Mouse (Mus musculus) embryonic facial prominence, embryonic 11.5 days (tissue): Measurements from ENCODE around the gene Cdcp1. TPM values are rescaled to one million over a fixed set of nuclear protein-coding genes. Genes with fewer than 3 reads are reported as not detected.
A peak's percentile ranks its signal among the peaks of the same experiment; 100 is the strongest.

Experiments
- ATAC-seq: fragments of 200-750 bp; cut with Nextera tagmentation; replicated peaks from 2 replicates; pipeline ENCODE4 v1.8.0; 2017; ENCODE audit warnings: low read depth; ENCODE audit not compliant: insufficient number of reproducible peaks, low FRiP score, low TSS enrichment
- DNase-seq: peaks from one replicate; pipeline ENCODE4 v3.0.0-alpha.2; 2015; ENCODE audit warnings: low spot score
- H3K27ac ChIP-seq: fragments of 300-500 bp; sonication (generic); replicated peaks from 2 replicates; pipeline ENCODE4 v1.5.1; 2014; ENCODE audit warnings: mild to moderate bottlenecking, low read depth, low read length, control low read depth
- H3K27me3 ChIP-seq: fragments of 300-500 bp; sonication (generic); 2 replicates; pipeline ENCODE4 v1.6.1; 2014; ENCODE audit warnings: mild to moderate bottlenecking, low read length, moderate library complexity, mixed read lengths; ENCODE audit not compliant: control insufficient read depth, insufficient read depth
- H3K36me3 ChIP-seq: fragments of 300-500 bp; sonication (generic); replicated peaks from 2 replicates; pipeline ENCODE4 v1.6.1; 2014; ENCODE audit warnings: low read depth, mild to moderate bottlenecking, low read length, moderate library complexity, mixed read lengths; ENCODE audit not compliant: control insufficient read depth, insufficient read depth
- H3K4me1 ChIP-seq: fragments of 300-500 bp; sonication (generic); 2 replicates; pipeline ENCODE4 v1.6.1; 2014; ENCODE audit warnings: low read length, mixed read lengths; ENCODE audit not compliant: control insufficient read depth, insufficient read depth
- H3K4me2 ChIP-seq: fragments of 300-500 bp; sonication (generic); 2 replicates; pipeline ENCODE4 v1.6.1; 2014; ENCODE audit warnings: low read depth, mild to moderate bottlenecking, control low read depth, low read length, moderate library complexity
- H3K4me3 ChIP-seq: fragments of 300-500 bp; sonication (generic); 2 replicates; pipeline ENCODE4 v1.5.1; 2014; ENCODE audit warnings: low read depth, low read length, control low read depth
- H3K9ac ChIP-seq: fragments of 300-500 bp; sonication (generic); replicated peaks from 2 replicates; pipeline ENCODE4 v1.6.1; 2014; ENCODE audit warnings: mild to moderate bottlenecking, control low read depth, low read length
- H3K9me3 ChIP-seq: fragments of 300-500 bp; sonication (generic); replicated peaks from 2 replicates; pipeline ENCODE4 v1.6.1; 2016; ENCODE audit warnings: mild to moderate bottlenecking, low read length, inconsistent platforms, mixed read lengths; ENCODE audit not compliant: control insufficient read depth
- WGBS: fragments of 180-500 bp; shearing (Covaris S2); extraction: QIAGEN DNeasy Blood & Tissue Kit; methylation state at CpG from one replicate; pipeline ENCODE4 v1.1.7; 2014; 5-methylcytosine and 5-hydroxymethylcytosine counted together
- polyA plus RNA-seq: library from polyadenylated mRNA; unstranded; fragments of >200 nt; fragmentation: Nextera tagmentation; extraction: Ambion mirVana; gene quantifications from 2 replicates; pipeline ENCODE4 v1.2.1, GENCODE M21; 2014

Cdcp1 gene
- polyA plus RNA-seq, 1 experiment from 2014 or later = 3.0 TPM

DNA sequence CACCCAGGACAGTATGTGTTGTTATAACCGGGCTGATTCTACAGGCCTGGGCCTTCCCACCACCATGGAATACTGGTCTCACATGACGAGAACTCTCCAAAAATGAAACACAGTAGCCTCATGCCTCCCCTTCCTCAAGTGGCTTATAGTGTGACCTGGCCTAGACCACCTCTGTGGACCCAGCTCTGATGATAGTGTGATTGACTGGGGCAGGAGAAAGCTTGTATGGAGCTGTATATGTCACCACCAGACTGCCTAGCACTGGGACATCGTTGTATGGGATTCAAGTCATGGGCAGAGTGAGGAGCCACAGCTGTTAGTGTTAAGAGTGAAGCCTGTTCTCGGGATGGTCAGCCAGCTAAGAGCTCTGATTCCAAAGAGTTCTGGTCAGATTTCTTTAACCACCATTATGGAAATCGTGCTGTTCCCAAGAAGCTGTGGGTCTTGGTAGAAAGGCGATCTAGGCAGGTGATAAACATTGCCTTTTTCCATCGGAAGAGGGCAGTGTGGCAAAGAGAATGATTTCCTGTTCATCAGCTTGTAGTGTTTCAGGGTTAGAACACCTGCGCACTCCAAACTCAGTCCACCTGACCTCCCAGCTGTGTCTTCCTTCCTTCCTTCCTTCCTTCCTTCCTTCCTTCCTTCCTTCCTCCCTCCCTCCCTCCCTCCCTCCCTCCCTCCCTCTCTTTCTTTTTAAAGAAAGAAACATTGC lies 57.6 kb downstream of the Cdcp1 start:
- WGBS = 58% methylated on average over 8 of the region's 8 CpGs
- Histone ChIP-seq H3K9ac (no peak overlapping the region), H3K4me3 (no peak overlapping the region), H3K27me3 (no peaks in the 10 kb centered on the region), H3K9me3 (no peaks in the 10 kb centered on the region), H3K27ac (no peak overlapping the region), H3K4me1 (no peaks in the 10 kb centered on the region), H3K36me3 (no peaks in the 10 kb centered on the region), H3K4me2 (no peak overlapping the region)
- DNase-seq = peak; percentile 59
- no peak for ATAC-seq

DNA sequence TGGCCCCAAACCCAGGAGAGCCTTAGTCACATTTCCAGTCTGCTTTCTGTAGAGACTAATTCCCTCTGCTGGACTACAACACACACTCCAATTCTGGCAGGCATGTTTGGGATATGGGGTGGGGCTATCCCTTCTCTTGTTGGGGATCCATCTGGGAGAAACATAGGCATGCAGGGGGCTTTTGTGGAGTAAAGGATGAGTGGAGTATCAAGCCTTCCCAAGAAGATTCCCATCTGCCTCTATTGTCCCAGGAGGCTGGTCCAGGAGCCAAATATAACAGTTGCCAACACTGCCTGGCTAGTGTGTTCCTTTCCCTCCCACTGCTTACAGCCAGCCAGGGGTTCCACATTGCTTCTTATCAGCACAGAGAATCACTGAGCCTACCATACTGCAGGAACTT lies 58.1 kb downstream of the Cdcp1 start:
- Histone ChIP-seq H3K27me3 (no peaks in the 10 kb centered on the region), H3K9me3 (no peaks in the 10 kb centered on the region)

DNA sequence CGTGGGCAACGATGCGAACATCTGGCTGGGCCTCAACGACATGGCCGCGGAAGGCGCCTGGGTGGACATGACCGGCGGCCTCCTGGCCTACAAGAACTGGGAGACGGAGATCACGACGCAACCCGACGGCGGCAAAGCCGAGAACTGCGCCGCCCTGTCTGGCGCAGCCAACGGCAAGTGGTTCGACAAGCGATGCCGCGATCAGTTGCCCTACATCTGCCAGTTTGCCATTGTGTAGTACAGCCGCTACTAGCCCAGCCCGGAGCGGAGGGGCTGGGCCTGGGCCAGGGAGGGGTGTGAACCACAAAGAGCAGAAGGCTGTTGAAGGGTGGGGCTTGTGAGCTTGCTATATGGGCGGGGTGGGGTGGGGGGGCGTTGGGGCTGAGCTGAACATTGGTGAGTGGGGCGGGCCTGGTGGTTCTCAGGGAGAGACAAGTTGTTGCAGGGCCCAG lies 58.9 kb downstream of the Cdcp1 start:
- Histone ChIP-seq H3K27ac (no peak overlapping the region), H3K4me1 (no peaks in the 10 kb centered on the region), H3K4me2 (peak overlapping the region; percentile 32), H3K36me3 (no peaks in the 10 kb centered on the region), H3K4me3 (peak overlapping the region; percentile 12; the same call in 1 of the 2 replicates), H3K27me3 (no peaks in the 10 kb centered on the region), H3K9me3 (no peaks in the 10 kb centered on the region), H3K9ac (peak overlapping the region; percentile 44; the same call in 1 of the 2 replicates)
- WGBS = 32% methylated on average over 30 of the region's 30 CpGs
- DNase-seq (peak; percentile 35), ATAC-seq (0 out of 2 replicates have a peak, but pooled peaks have one; percentile 56)

More for the DNA sequence above, 58.1 kb downstream of the Cdcp1 start:
- Histone ChIP-seq H3K36me3 (no peaks in the 10 kb centered on the region), H3K4me2 (no peak overlapping the region), H3K27ac (no peak overlapping the region), H3K4me3 (no peak overlapping the region), H3K4me1 (no peaks in the 10 kb centered on the region), H3K9ac (no peak overlapping the region)
- ATAC-seq (no peak), DNase-seq (no peak)

DNA sequence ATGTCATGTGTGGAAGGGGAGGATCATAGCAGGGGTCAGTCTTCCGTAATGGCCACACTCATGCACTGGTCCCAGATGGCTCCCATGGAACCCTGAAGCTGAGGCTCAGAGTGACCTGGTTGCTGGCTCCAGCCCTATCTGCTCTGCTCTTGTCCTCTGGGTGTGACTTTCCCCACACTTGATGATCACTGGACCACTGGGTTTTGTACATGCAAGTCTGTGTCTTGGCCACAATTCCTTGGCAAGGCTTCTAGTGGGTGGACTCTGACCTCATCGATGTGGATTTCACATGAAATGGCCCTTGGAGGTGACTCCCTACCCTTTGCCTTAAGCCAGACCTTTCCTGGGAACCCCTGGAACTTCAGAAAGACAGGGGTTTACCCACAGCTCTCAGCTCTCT lies 62.7 kb downstream of the Cdcp1 start:
- Histone ChIP-seq H3K9me3 (no peaks in the 10 kb centered on the region), H3K4me1 (no peaks in the 10 kb centered on the region), H3K27ac (no peak overlapping the region), H3K4me3 (no peak overlapping the region), H3K9ac (no peak overlapping the region), H3K36me3 (no peaks in the 10 kb centered on the region), H3K27me3 (no peaks in the 10 kb centered on the region), H3K4me2 (no peak overlapping the region)
- 92% methylated on average over 2 of the region's 2 CpGs for WGBS
- ATAC-seq (no peak), DNase-seq (no peak)

DNA sequence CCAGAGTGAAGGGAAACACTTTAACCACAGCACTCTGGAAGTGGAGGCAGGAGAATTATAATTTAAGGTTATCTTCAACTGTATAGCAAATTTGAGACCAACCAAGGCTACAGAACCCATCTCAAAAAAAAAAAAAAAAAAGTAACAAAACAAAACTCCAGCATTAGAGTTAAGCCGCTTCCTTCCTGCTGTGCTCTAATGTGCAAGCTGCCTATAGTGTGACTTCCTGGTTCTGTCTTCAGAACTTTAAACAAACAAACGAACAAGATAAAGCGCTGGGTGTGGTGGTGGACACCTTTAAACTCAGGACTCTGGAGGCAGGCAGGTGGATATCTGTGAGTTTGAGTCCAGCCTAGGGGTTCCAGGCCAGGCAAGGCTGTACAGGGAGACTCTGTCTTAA lies 63.8 kb downstream of the Cdcp1 start:
- H3K4me1 ChIP-seq = no peaks in the 10 kb centered on the region
- no peak overlapping the region for H3K4me3 ChIP-seq
- WGBS = 82% methylated on average over 3 of the region's 3 CpGs
- ATAC-seq = no peak
- H3K4me2 ChIP-seq = no peak overlapping the region
- H3K27ac ChIP-seq = no peak overlapping the region
- H3K9me3 ChIP-seq = no peaks in the 10 kb centered on the region
- no peaks in the 10 kb centered on the region for H3K36me3 ChIP-seq
- H3K9ac ChIP-seq = no peak overlapping the region
- H3K27me3 ChIP-seq = no peaks in the 10 kb centered on the region
- no peak for DNase-seq

DNA sequence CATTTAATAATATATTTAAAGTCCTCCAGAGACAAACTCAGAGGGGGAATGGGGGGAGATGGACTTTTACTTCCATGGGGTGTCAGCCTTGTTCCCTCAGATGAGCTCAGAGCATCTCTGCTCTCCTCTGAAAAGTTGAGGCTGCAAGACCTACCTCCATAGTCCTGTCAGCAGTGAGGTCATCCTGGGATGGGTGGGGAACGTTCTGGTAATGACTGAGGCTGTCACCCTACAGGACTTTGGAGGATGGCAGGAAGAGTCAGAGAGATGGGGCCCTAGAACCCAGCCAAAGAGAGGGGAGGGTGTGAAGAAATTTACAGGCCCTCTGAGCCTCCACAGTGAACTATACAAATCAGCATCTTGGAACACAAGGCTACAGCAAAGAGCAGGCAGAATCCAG lies 64.3 kb downstream of the Cdcp1 start:
- Histone ChIP-seq H3K36me3 (no peaks in the 10 kb centered on the region), H3K4me1 (no peaks in the 10 kb centered on the region), H3K27me3 (no peaks in the 10 kb centered on the region), H3K4me3 (no peak overlapping the region), H3K9ac (no peak overlapping the region), H3K27ac (no peak overlapping the region), H3K9me3 (no peaks in the 10 kb centered on the region), H3K4me2 (no peak overlapping the region)
- DNase-seq (no peak), ATAC-seq (no peak)
- WGBS = 58% methylated on average over 1 of the region's 1 CpGs

DNA sequence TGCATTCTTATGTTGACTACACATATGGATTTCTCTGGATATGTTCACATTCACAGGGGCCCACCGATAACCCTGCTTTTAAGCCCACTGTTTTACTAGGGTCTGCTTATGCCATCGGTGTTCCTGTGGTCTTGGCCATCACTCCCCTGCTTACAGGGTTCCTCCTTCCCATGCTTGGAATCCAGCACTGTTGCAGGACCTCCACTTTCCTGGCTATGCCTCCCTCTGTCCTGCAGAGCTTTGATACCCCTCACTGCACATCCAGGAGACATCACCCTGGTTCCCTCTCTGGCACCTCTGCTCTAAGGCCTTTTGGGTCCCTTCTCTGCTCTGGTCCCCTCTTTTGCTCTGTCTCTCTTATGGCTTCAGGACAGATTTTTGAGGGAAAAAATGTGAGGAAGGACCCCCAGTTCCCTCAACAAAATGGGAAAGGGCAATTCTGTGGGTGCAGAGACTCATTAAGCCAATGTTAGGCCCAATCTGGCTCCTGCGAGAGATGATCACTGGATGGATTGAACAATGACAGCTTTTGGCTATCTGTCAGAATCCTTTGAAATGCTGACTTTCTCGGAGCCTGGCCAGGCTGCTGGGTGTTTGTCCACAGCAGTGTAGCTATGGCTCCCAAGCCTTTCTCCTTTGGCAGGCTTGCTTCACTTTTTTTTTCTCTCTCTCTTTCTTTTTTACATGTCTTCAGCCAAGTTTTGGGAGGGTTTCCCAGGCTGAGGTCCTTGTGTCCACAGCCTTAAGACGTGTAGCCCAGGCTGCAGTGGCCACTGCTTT lies 65.4 kb downstream of the Cdcp1 start, which contains the start of gene Clec3b:
Gene Clec3b (plus strand): TSS at position 706 of the 780 bp plus-strand sequence.
- 88% methylated on average over 5 of the region's 5 CpGs for WGBS
- H3K27ac ChIP-seq = no peak within 1 kb of the TSS
- ATAC-seq = no peak

DNA sequence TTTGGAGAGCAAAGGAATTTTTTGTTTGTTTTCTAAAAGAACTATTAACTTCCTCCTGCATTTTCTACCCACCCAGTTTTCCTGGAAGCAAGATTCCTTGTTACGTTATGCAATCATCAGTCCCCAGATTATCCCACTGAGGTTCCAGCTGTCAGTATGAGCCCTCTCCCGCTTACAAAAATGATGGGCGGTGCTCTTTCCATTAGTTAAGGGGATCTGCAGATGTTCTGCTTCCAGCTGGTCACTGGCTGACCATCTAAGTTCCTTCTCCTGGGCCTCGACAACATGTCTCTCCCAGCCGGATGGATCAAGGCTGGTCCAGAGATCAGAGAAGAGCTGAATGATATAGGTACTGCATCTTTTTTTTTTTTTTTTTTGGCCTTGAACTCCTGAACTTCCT lies 67.4 kb downstream of the Cdcp1 start:
- Histone ChIP-seq H3K27me3 (no peaks in the 10 kb centered on the region), H3K4me1 (no peaks in the 10 kb centered on the region), H3K9me3 (no peaks in the 10 kb centered on the region), H3K4me2 (no peak overlapping the region), H3K36me3 (no peaks in the 10 kb centered on the region), H3K27ac (no peak overlapping the region), H3K4me3 (no peak overlapping the region), H3K9ac (no peak overlapping the region)
- DNase-seq (no peak), ATAC-seq (no peak)
- 91% methylated on average over 5 of the region's 5 CpGs for WGBS

More for the DNA sequence above, 65.4 kb downstream of the Cdcp1 start, which contains the start of gene Clec3b:
- Histone ChIP-seq H3K9me3 (no peaks in the 10 kb centered on the region), H3K9ac (no peak within 1 kb of the TSS), H3K4me3 (no peak within 1 kb of the TSS), H3K4me1 (no peaks in the 10 kb centered on the region), H3K4me2 (no peak within 1 kb of the TSS), H3K36me3 (no peaks in the 10 kb centered on the region), H3K27me3 (no peaks in the 10 kb centered on the region)
- no peak for DNase-seq
